Comparison of ENCODE assay signal across 10 mouse cellular contexts in the genomic region with DNA sequence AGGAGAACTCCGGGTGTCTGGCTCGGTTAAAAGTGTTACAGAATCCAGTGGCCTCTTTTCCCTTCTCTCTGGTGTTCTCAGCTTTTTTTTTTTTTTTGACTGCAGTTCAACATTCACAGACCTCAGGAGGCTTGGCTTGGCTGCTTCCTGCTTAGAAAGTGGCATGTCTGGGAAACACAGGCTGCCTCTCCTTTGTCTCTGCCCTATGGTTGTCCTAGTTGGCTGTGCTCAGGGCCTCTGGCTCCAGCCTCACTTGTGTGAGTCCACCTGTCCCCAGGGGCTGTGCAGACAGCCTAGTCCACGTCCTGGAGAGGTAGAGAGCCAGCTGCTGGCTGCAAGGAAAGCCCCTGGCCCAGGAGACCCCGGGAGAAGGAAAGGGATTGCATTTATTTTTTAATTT.
DNase-seq lines count a peak whose midpoint lies in the region; ATAC-seq lines count a peak whose summit lies in the region.
"Had no signal": no experiment of that assay in that cellular context is flagged by ENCODE, and none has a peak within 500 bp of the region (broad histone marks: within the 10 kb centered on the region; RNA-seq: fewer than 3 reads in every experiment).

No protein-coding gene starts in this region.

- intact Hi-C loops in left cerebral cortex, postnatal 4 days (cut with DNase I) = no loop called here
- intact Hi-C loops in left cerebral cortex, postnatal 36 days (cut with DNase I) = no loop called here

- peak; percentile 41; the same call in 1 of the 2 replicates for ATAC-seq in frontal cortex, adult (ENCODE audit: low TSS enrichment)
- no peak for ATAC-seq in CD4-positive, CD25-positive, alpha-beta regulatory T cell, adult 4 months
- ATAC-seq: Patski had no signal

- DNase-seq in frontal cortex, adult 2 months (ENCODE audit: extremely low spot score in 1 of 2, low spot score in 1 of 2) = no peak
- DNase-seq in left cerebral cortex, postnatal 4 days = peak; percentile 69
- DNase-seq in left cerebral cortex, postnatal 36 days (ENCODE audit: low spot score in 2 of 2) = no peak
- peak; percentile 65 for DNase-seq in adrenal gland, postnatal 14 days
- DNase-seq in cerebellum, postnatal 25 days = peak; percentile 54 to 64
- DNase-seq in ovary, adult 18-20 months (ENCODE audit: low spot score) = no peak
- DNase-seq: B cell, adult 2 months had no signal

Comparison
In these comparisons a context has a peak if more than half of its experiments do, and no peak if none do; other contexts are left out.
1. DNase-seq: peak in left cerebral cortex, postnatal 4 days (single experiment), adrenal gland, postnatal 14 days (single experiment) and cerebellum, postnatal 25 days (2 of 2); none in frontal cortex, adult 2 months (0 of 2), left cerebral cortex, postnatal 36 days (0 of 2) and ovary, adult 18-20 months (single experiment).